Comparison of ENCODE assay signal across 9 mouse cellular contexts in the genomic region with DNA sequence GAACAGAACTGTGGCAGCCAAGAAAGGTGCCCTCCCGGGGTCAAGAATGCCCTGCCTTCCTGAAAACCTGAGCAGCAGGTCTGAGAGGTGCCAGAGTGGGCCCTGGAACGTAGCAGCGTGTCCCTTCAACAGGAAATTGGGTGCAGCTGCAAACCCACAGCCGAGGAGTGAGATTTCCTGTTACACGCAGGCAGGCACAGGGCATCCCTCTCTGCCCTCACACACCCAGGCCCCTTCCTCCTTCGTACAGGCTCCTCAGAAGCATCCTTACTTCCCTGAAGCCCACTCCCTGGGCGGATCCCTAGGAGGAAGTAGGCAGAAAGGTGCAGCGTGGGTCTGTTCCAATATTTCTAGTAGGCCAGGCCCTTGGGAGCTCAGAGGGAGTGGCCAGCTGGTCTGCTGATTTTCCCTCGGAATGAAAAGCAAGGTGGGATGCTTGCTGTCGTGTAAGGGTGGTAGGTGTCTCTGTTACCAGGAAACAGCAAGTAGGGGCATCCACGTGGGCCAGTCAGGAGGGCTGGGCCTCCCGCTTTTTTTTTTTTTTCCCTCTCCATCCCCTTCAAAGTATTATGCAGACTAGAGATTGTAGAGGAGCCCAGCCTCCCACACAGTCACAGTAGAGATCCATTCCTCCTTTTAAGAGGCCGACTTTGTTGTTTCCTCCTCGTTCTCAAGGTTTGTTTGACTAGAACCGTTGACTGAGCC.
DNase-seq lines count a peak whose midpoint lies in the region; ATAC-seq and TF ChIP-seq lines count a peak whose summit lies in the region.
"Had no signal": no experiment of that assay in that cellular context is flagged by ENCODE, and none has a peak within 500 bp of the region (broad histone marks: within the 10 kb centered on the region; RNA-seq: fewer than 3 reads in every experiment).

No protein-coding gene starts in this region.

- intact Hi-C loops in gastrocnemius, adult 2 months (cut with DNase I), result loop anchor here (5.0 kb wide), 1 partner anchor 47 kb away; no protein-coding TSS in a partner anchor

- H3K4me3 ChIP-seq in gastrocnemius, adult 2 months, result no peak overlapping the region
- H3K4me3 ChIP-seq in limb, embryonic 13.5 days, result no peak overlapping the region
- H3K4me3 ChIP-seq: erythroblast, embryonic 14.5 days had no signal

- DNase-seq in gastrocnemius, adult 2 months, result no peak
- no peak for DNase-seq in gastrocnemius, postnatal 4 days (ENCODE audit: low spot score in 2 of 2)
- peak; percentile 73 for DNase-seq in T-cell, adult 2 months (ENCODE audit: low spot score)
- DNase-seq in ovary, adult 18-20 months (ENCODE audit: low spot score), result no peak
- no peak for DNase-seq in right cerebral cortex, adult 18-20 months

- 42% methylated on average over 15 of the region's 15 CpGs for WGBS in limb, embryonic 13.5 days

- H3K27me3 ChIP-seq in limb, embryonic 13.5 days, result no peaks in the 10 kb centered on the region

- H3K27ac ChIP-seq in gastrocnemius, adult 2 months, result peak overlapping the region; percentile 77
- H3K27ac ChIP-seq in limb, embryonic 13.5 days, result peak overlapping the region; percentile 67

- peaks cover 41% of the 10 kb centered on the region for H3K4me1 ChIP-seq in limb, embryonic 13.5 days

- ATAC-seq in limb, embryonic 13.5 days (ENCODE audit: low FRiP score, low read depth), result no peak
- ATAC-seq in neutrophil, adult 5-6 weeks (ENCODE audit: extremely low read depth, insufficient number of reproducible peaks, low FRiP score, poor library complexity, severe bottlenecking), result peak; percentile 39; the same call in 1 of the 2 replicates
- ATAC-seq in cerebellum, adult (ENCODE audit: insufficient number of reproducible peaks, low FRiP score, low TSS enrichment), result no peak

- H3K4me2 ChIP-seq in limb, embryonic 13.5 days (replicated peaks), result 0 out of 2 replicates have a peak overlapping the region, but pooled peaks have one; percentile 3

- H3K9me3 ChIP-seq in limb, embryonic 13.5 days, result peaks cover 4% of the 10 kb centered on the region

- 0 out of 2 replicates have a peak overlapping the region, but pooled peaks have one; percentile 43 for H3K9ac ChIP-seq in limb, embryonic 13.5 days

- no peaks in the 10 kb centered on the region; the same call in 1 of the 2 replicates for H3K36me3 ChIP-seq in limb, embryonic 13.5 days

- TF ChIP-seq CTCF in gastrocnemius, adult 2 months (IDR thresholded peaks at IDR 0.05), result no peak
